ENCODE assay signal across 8 mouse cellular contexts in the genomic region with DNA sequence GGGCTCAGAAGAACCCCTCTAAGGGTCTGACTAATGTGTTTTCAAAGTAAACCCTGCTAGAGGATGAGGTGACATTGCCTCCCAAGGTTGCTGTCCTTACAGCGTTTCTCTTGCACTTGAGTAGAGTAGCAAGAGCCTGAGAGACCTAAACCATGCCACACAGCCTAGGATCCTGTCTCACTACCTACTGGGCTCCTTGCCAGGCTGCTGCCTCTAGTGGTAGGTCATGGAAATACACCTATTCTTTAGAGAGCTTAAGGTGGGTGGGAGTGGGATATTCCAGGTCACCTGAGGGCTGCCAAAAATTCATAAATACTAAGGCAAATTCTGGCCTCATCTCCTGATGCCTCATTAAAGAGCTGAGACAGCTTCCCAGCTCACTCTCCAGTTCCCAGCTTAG.
DNase-seq lines count a peak whose midpoint lies in the region; TF ChIP-seq lines count a peak whose summit lies in the region.

No protein-coding gene starts in this region.

- TF ChIP-seq CTCF in gastrocnemius, adult 2 months (IDR thresholded peaks at IDR 0.05) = peak; percentile 77
- TF ChIP-seq CTCF in bone marrow macrophage, adult 2 months (IDR thresholded peaks at IDR 0.05; ENCODE audit: low read depth, low read length) = peak; percentile 45; the same call in 1 of the 2 replicates

- intact Hi-C loops in gastrocnemius, adult 2 months (cut with DNase I) = no loop called here

- no peaks in the 10 kb centered on the region for H3K4me1 ChIP-seq in bone marrow macrophage, adult 2 months (ENCODE audit: control insufficient read depth, insufficient read depth, low read length)

- DNase-seq in gastrocnemius, adult 2 months = peak; percentile 68
- DNase-seq in gastrocnemius, postnatal 25 days = no peak
- peak; percentile 52 for DNase-seq in right cerebral cortex, postnatal 4 days
- DNase-seq in right cerebral cortex, adult 18-20 months = no peak
- DNase-seq in heart, postnatal 4 days = peak; percentile 78
- peak; percentile 37 for DNase-seq in retina, adult 2 months (ENCODE audit: low read depth, low spot score)
- no peak for DNase-seq in right cerebral cortex, adult 2 months (ENCODE audit: low spot score in 2 of 2)

- TF ChIP-seq POLR2A in bone marrow macrophage, adult 2 months (IDR thresholded peaks at IDR 0.05; ENCODE audit: borderline replicate concordance, low read depth, low read length) = no peak

- H3K27ac ChIP-seq in gastrocnemius, adult 2 months = no peak overlapping the region
- no peak overlapping the region for H3K27ac ChIP-seq in bone marrow macrophage, adult 2 months (ENCODE audit: insufficient read depth, low read depth, low read length)

- H3K4me3 ChIP-seq in gastrocnemius, adult 2 months = no peak overlapping the region
- H3K4me3 ChIP-seq in bone marrow macrophage, adult 2 months (ENCODE audit: insufficient read depth, low read length) = no peak overlapping the region

Comparison
In these comparisons a context has a peak if more than half of its experiments do, and no peak if none do; other contexts are left out.
1. DNase-seq: peak in gastrocnemius, adult 2 months (single experiment), right cerebral cortex, postnatal 4 days (single experiment), heart, postnatal 4 days (single experiment) and retina, adult 2 months (single experiment); none in gastrocnemius, postnatal 25 days (single experiment), right cerebral cortex, adult 18-20 months (single experiment) and right cerebral cortex, adult 2 months (0 of 2).